Mouse (Mus musculus) spleen, adult 12 weeks (tissue): ENCODE data around the gene Cyp4a30b.
"Not testable (repeated sequence)": the region's sequence is repeated elsewhere in the genome, so short reads cannot be mapped to it uniquely, and the experiment has no call there.

ENCODE experiments used
- DNase-seq: peaks from one replicate; pipeline ENCODE4 v3.0.0; 2022; ENCODE audit warnings: low spot score

Gene Cyp4a30b

GRCm38 (mm10) chr4:115452304-115452703, at the start of gene Cyp4a30b:
Gene Cyp4a30b (plus strand): TSS chr4:115452604.
- no peak for DNase-seq

GRCm38 (mm10) chr4:115411324-115411723, 41.1 kb upstream of the Cyp4a30b start, which contains the start of gene Cyp4a12b:
Gene Cyp4a12b (plus strand): TSS chr4:115411624.
- not testable (repeated sequence) for DNase-seq

- no peak for DNase-seq
Observed at GRCm38 (mm10) chr4:115450577-115451137, 1.7 kb upstream of the Cyp4a30b start.

- not testable (repeated sequence) for DNase-seq
Observed at GRCm38 (mm10) chr4:115473585-115473984, 21.2 kb downstream of the Cyp4a30b start.

GRCm38 (mm10) chr4:115476051-115476450, 23.6 kb downstream of the Cyp4a30b start:
- not testable (repeated sequence) for DNase-seq

- DNase-seq = no peak
Observed at GRCm38 (mm10) chr4:115481006-115481652, 28.7 kb downstream of the Cyp4a30b start.

GRCm38 (mm10) chr4:115496001-115496400, 43.6 kb downstream of the Cyp4a30b start, which contains the start of gene Cyp4a14:
Gene Cyp4a14 (minus strand): TSS chr4:115496142.
- no peak for DNase-seq

- DNase-seq = no peak
Observed at GRCm38 (mm10) chr4:115497466-115497865, 45.1 kb downstream of the Cyp4a30b start.

- not testable (repeated sequence) for DNase-seq
Observed at GRCm38 (mm10) chr4:115513964-115514363, 61.6 kb downstream of the Cyp4a30b start.

GRCm38 (mm10) chr4:115518000-115518399, 65.6 kb downstream of the Cyp4a30b start, which contains the start of gene Cyp4a10:
Gene Cyp4a10 (plus strand): TSS chr4:115518264.
- not testable (repeated sequence) for DNase-seq

GRCm38 (mm10) chr4:115519444-115519843, 67.0 kb downstream of the Cyp4a30b start:
- no peak for DNase-seq
